Mouse (Mus musculus): ENCODE measurements at regions not wholly inside any gene's neighbourhood (a gene's known extent, or its start where the extent isn't known, plus 50 kb on each side); places are given as distances from the start of the nearest gene placed in this dataset.

DNA sequence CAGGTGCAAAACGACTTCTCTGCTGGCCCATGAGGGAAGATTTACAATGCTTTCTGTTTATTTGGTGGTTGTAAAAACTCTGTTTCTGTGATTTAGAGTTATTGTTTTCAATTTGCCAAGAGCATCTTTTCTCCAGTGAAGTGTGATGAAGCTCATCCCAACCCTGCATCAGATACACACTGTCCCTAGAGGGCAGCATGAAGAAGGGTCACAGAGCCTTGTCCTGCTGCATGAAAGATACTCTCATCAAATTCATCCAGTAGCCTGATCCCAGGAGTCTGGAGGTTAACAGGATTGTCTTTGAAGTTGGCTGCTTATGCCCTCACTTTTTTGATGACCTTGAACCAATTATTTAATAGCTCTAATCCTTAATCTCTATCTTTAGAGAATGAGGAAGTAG, 480.8 kb downstream of the 1810013L24Rik start:
- TF ChIP-seq CTCF (conservative IDR thresholded peaks at IDR 0.05; ENCODE audit: insufficient read depth, insufficient read length, low read depth, low read length) = 0 out of 2 replicates have a peak, but pooled peaks have one; percentile 21
- no peak for TF ChIP-seq POLR2A (IDR thresholded peaks at IDR 0.05; ENCODE audit: low read depth, low read length)

Measured in kidney, adult 2 months (tissue).